Mouse (Mus musculus) midbrain, embryonic 13.5 days (tissue): ENCODE measurements around the gene Kcnj9. TPM values are rescaled to one million over a fixed set of nuclear protein-coding genes. Genes with fewer than 3 reads are reported as not detected.
A peak's percentile ranks its signal among the peaks of the same experiment; 100 is the strongest.

Experiments used
- ATAC-seq: fragments of 200-750 bp; cut with Nextera tagmentation; 2 replicates; pipeline ENCODE4 v1.8.0; 2017; ENCODE audit warnings: mild to moderate bottlenecking, moderate TSS enrichment, moderate library complexity
- H3K27ac ChIP-seq: fragments of 300-500 bp; sonication (generic); 2 replicates; pipeline ENCODE4 v1.5.1; 2015; ENCODE audit warnings: inconsistent platforms, mild to moderate bottlenecking, moderate library complexity
- H3K27me3 ChIP-seq: fragments of 300-500 bp; sonication (generic); 2 replicates; pipeline ENCODE4 v1.6.1; 2015; ENCODE audit warnings: mild to moderate bottlenecking, inconsistent platforms
- H3K36me3 ChIP-seq: fragments of 300-500 bp; sonication (generic); 2 replicates; pipeline ENCODE4 v1.6.1; 2015; ENCODE audit warnings: mild to moderate bottlenecking, inconsistent platforms
- H3K4me1 ChIP-seq: fragments of 300-500 bp; sonication (generic); replicated peaks from 2 replicates; pipeline ENCODE4 v1.6.1; 2015; ENCODE audit warnings: inconsistent platforms
- H3K4me2 ChIP-seq: fragments of 300-500 bp; sonication (generic); replicated peaks from 2 replicates; pipeline ENCODE4 v1.6.1; 2015; ENCODE audit warnings: moderate library complexity, mild to moderate bottlenecking, inconsistent platforms
- H3K4me3 ChIP-seq: fragments of 300-500 bp; sonication (generic); replicated peaks from 2 replicates; pipeline ENCODE4 v1.5.1; 2015; ENCODE audit warnings: mild to moderate bottlenecking, inconsistent platforms
- H3K9ac ChIP-seq: fragments of 300-500 bp; sonication (generic); replicated peaks from 2 replicates; pipeline ENCODE4 v1.6.1; 2015; ENCODE audit warnings: mild to moderate bottlenecking, inconsistent platforms
- H3K9me3 ChIP-seq: fragments of 300-500 bp; sonication (generic); 2 replicates; pipeline ENCODE4 v1.6.1; 2016; ENCODE audit warnings: mild to moderate bottlenecking, inconsistent platforms
- WGBS: fragments of 180-500 bp; shearing (Covaris S2); methylation state at CpG from one replicate; pipeline ENCODE4 v1.1.7; 2015; 5-methylcytosine and 5-hydroxymethylcytosine counted together
- polyA plus RNA-seq: library from polyadenylated mRNA; unstranded; fragments of >200 nt; fragmentation: Nextera tagmentation; extraction: Ambion mirVana; gene quantifications from 2 replicates; pipeline ENCODE4 v1.2.1, GENCODE M21; 2015

Kcnj9 gene
- polyA plus RNA-seq, 1 experiment from 2014 or later, result 3.6 TPM

- H3K4me1 ChIP-seq, result peaks cover 53% of the 10 kb centered on the region
- ATAC-seq, result peak; percentile 62
- peak overlapping the region; percentile 44; the same call in 1 of the 2 replicates for H3K9ac ChIP-seq
- WGBS, result 3% methylated on average over 14 of the region's 14 CpGs
- H3K27ac ChIP-seq, result peak overlapping the region; percentile 74
- no peaks in the 10 kb centered on the region for H3K27me3 ChIP-seq
- H3K36me3 ChIP-seq, result no peaks in the 10 kb centered on the region
- peak overlapping the region; percentile 33 for H3K4me3 ChIP-seq
- peak overlapping the region; percentile 63 for H3K4me2 ChIP-seq
- no peaks in the 10 kb centered on the region for H3K9me3 ChIP-seq
These were observed 19.3 kb downstream of the Kcnj9 start for GRCm38 (mm10) chr1:172309699-172310398.

DNA sequence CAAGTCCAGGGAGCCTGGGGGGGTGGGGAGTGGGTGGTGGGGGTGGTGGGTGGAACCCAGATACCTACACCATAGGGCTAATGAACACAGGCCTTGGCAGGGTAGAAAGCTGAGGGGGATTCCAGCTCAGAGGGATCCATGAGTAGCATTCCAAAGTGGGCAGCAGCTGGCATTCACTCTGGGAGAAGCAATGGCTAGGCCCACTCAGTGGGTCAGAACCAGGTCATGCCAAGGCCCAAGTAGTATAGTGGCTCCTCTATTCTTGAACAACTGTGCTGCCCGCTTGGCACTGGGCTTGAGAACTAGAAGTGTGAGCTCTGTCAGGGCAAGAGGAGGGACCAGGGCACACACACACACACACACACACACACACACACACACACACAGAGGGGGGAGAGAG is 20.7 kb downstream of the Kcnj9 start:
- no peak for ATAC-seq

GRCm38 (mm10) chr1:172307936-172308335 is 21.2 kb downstream of the Kcnj9 start:
- ATAC-seq, result no peak
- Histone ChIP-seq H3K9me3 (no peaks in the 10 kb centered on the region), H3K4me3 (no peak overlapping the region), H3K4me1 (peaks cover 39% of the 10 kb centered on the region), H3K4me2 (no peak overlapping the region), H3K9ac (no peak overlapping the region), H3K27me3 (no peaks in the 10 kb centered on the region), H3K27ac (no peak overlapping the region), H3K36me3 (no peaks in the 10 kb centered on the region)
- 57% methylated on average over 10 of the region's 10 CpGs for WGBS

More for the DNA sequence above, 20.7 kb downstream of the Kcnj9 start:
- Histone ChIP-seq H3K4me2 (no peak overlapping the region), H3K4me1 (peaks cover 39% of the 10 kb centered on the region), H3K36me3 (no peaks in the 10 kb centered on the region), H3K27ac (no peak overlapping the region), H3K27me3 (no peaks in the 10 kb centered on the region), H3K4me3 (no peak overlapping the region), H3K9ac (no peak overlapping the region), H3K9me3 (no peaks in the 10 kb centered on the region)
- 100% methylated on average over 1 of the region's 1 CpGs for WGBS

DNA sequence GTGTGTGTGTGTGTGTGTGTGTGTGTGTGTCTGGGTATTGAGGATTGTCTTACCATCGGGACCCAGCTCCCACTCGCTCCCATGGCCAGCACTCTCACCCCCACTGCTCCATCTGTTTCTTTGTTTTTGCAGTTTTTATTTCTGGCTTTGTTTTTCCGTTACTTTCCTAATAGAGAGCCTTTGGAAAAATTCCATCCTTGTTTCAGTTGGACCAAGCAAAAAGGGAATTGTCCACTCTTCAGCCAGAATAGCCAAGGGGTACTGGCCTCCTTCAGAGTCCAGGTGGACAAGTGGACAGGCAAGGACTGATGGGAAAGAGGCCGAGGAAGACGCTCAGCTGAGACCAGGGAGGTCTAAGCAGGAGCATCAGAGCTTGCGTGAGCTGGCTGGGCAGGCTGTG is 22.2 kb downstream of the Kcnj9 start:
- H3K4me1 ChIP-seq, result peaks cover 43% of the 10 kb centered on the region
- H3K9me3 ChIP-seq, result no peaks in the 10 kb centered on the region
- no peaks in the 10 kb centered on the region for H3K27me3 ChIP-seq
- no peak for ATAC-seq
- H3K4me2 ChIP-seq, result no peak overlapping the region
- WGBS, result 76% methylated on average over 6 of the region's 6 CpGs
- H3K27ac ChIP-seq, result no peak overlapping the region
- no peak overlapping the region for H3K9ac ChIP-seq
- no peaks in the 10 kb centered on the region for H3K36me3 ChIP-seq
- H3K4me3 ChIP-seq, result no peak overlapping the region

DNA sequence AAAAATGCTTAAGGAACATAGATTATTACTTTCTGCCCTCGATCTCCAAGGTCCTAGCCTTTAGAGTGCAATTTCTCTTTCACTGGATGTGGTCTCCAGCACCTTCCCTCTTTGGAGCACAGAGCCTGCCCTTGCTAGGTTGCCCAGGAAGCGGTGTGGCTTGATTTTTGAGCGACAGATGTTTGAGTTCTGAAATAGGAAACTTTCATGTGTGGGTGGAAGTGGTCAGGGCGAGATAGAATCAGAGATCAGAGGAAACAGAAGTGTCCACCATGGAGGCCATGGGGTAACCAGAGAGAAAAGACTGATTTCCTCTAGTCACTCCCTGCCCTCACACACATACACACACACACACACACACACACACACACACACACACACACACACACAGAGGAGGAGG is 22.9 kb downstream of the Kcnj9 start:
- Histone ChIP-seq H3K9ac (no peak overlapping the region), H3K27me3 (no peaks in the 10 kb centered on the region), H3K4me1 (peaks cover 43% of the 10 kb centered on the region), H3K9me3 (no peaks in the 10 kb centered on the region), H3K36me3 (no peaks in the 10 kb centered on the region), H3K4me2 (no peak overlapping the region), H3K27ac (no peak overlapping the region), H3K4me3 (no peak overlapping the region)
- ATAC-seq, result no peak
- WGBS, result 92% methylated on average over 4 of the region's 4 CpGs

DNA sequence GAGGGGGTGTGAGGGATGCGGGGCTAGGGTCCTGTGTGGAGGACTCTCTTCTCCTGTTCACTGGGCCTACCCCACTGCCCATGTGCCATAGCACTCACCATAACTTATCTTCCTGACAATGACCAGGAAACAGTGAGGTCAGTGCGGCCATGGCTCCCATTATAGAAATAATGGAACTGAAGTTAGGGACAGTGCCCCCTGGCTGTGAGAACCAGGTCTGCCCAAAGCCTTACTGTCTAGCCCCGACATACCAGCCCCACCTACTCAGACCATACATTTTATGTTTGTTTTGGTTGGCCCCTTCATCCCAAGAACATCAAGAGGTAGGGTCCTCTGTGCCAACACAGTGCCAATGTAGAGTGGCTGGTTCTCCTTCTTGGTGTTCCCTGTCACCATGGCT is 23.5 kb downstream of the Kcnj9 start:
- H3K27me3 ChIP-seq, result no peaks in the 10 kb centered on the region
- no peaks in the 10 kb centered on the region for H3K36me3 ChIP-seq
- no peak for ATAC-seq
- WGBS, result 80% methylated on average over 3 of the region's 3 CpGs
- peaks cover 44% of the 10 kb centered on the region for H3K4me1 ChIP-seq
- no peaks in the 10 kb centered on the region for H3K9me3 ChIP-seq
- no peak overlapping the region for H3K4me3 ChIP-seq
- no peak overlapping the region for H3K9ac ChIP-seq
- H3K4me2 ChIP-seq, result no peak overlapping the region
- no peak overlapping the region for H3K27ac ChIP-seq

DNA sequence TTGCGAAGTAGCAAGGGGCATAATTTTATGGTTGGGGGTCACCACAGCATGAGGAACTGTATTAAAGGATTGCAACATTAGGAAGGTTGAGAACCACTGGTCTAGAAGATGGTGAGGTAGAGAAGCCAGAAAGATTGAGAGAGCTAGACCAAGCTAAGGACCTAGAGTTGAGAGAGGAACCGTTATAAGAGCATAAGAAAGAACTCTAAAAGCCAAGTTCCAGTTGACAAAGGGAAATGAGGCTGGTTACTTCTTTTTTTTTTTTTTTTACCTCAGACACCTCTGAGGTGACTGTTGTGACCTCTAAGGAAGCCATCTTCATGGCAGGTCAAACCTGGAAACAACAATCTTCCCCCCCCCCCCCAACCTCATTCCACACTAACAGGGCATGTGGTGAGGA is 24.0 kb downstream of the Kcnj9 start:
- Histone ChIP-seq H3K36me3 (no peaks in the 10 kb centered on the region), H3K4me1 (peaks cover 43% of the 10 kb centered on the region), H3K27me3 (0 out of 2 replicates have a peak, but pooled peaks cover 2% of the 10 kb centered on the region), H3K4me2 (no peak overlapping the region), H3K9me3 (no peaks in the 10 kb centered on the region), H3K27ac (no peak overlapping the region), H3K9ac (no peak overlapping the region), H3K4me3 (no peak overlapping the region)
- 90% methylated on average over 2 of the region's 2 CpGs for WGBS
- no peak for ATAC-seq

DNA sequence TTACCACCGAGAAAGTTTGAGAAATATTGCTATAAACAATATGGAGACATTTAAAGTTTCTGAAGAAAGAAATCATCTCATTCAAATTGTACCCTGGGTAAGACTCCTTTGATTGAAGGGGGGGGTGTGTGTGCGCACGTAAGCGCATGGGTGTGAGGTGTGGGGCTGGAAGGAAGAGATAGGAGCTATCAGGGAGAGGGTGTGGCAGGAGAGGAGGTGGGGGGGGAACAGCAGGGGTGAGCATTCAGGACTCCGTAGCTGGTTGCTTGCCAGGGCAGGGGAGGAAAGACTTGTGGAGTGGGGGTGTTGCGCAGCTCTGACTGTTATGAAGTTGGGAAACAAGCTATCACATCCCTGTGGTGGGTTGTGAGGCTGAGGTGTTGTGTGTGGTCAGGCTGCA is 24.7 kb downstream of the Kcnj9 start:
- Histone ChIP-seq H3K36me3 (no peaks in the 10 kb centered on the region), H3K4me2 (no peak overlapping the region), H3K27ac (no peak overlapping the region), H3K9me3 (no peaks in the 10 kb centered on the region), H3K4me3 (no peak overlapping the region), H3K4me1 (peaks cover 36% of the 10 kb centered on the region), H3K9ac (no peak overlapping the region), H3K27me3 (0 out of 2 replicates have a peak, but pooled peaks cover 5% of the 10 kb centered on the region)
- ATAC-seq, result no peak
- 75% methylated on average over 6 of the region's 6 CpGs for WGBS

- no peak for ATAC-seq
- Histone ChIP-seq H3K36me3 (no peaks in the 10 kb centered on the region), H3K4me1 (peaks cover 37% of the 10 kb centered on the region), H3K9me3 (no peaks in the 10 kb centered on the region), H3K27ac (no peak overlapping the region), H3K9ac (no peak overlapping the region), H3K4me2 (no peak overlapping the region), H3K4me3 (no peak overlapping the region), H3K27me3 (0 out of 2 replicates have a peak, but pooled peaks cover 5% of the 10 kb centered on the region)
- WGBS, result 9% methylated on average over 6 of the region's 6 CpGs
These were observed 26.3 kb downstream of the Kcnj9 start for GRCm38 (mm10) chr1:172302851-172303250.

DNA sequence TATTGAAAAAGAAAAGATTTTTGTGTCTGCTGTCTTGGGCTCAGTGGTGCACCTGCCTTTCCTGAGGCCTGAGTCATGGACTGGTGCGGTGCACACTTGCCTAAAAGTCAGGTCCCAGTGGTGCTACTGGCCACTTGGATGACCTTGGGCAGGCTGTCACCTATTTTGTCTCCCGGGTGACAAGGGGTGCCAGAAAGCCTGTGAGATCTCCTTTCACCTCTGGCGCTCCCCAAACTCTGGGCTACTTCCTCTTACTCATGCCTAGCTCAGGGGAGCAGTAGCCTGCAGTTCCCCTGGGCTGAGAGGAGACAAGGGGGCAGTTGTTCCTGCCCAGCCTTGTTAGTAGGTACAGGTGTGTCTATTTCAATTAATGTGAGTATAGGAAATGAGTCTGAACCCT is 26.8 kb downstream of the Kcnj9 start:
- Histone ChIP-seq H3K9ac (no peak overlapping the region), H3K4me2 (no peak overlapping the region), H3K27me3 (0 out of 2 replicates have a peak, but pooled peaks cover 5% of the 10 kb centered on the region), H3K36me3 (no peaks in the 10 kb centered on the region), H3K27ac (no peak overlapping the region), H3K4me1 (peaks cover 42% of the 10 kb centered on the region), H3K4me3 (no peak overlapping the region), H3K9me3 (no peaks in the 10 kb centered on the region)
- WGBS, result 61% methylated on average over 3 of the region's 3 CpGs
- ATAC-seq, result no peak

- 43% methylated on average over 12 of the region's 12 CpGs for WGBS
- ATAC-seq, result 0 out of 2 replicates have a peak, but pooled peaks have one; percentile 51
- Histone ChIP-seq H3K9ac (no peak overlapping the region), H3K4me2 (no peak overlapping the region), H3K36me3 (no peaks in the 10 kb centered on the region), H3K4me1 (peaks cover 51% of the 10 kb centered on the region), H3K9me3 (no peaks in the 10 kb centered on the region), H3K27me3 (peaks cover 5% of the 10 kb centered on the region; the same call in 1 of the 2 replicates), H3K4me3 (no peak overlapping the region), H3K27ac (no peak overlapping the region)
These were observed 27.9 kb downstream of the Kcnj9 start for GRCm38 (mm10) chr1:172301180-172301579.

GRCm38 (mm10) chr1:172300247-172300646 is 28.9 kb downstream of the Kcnj9 start:
- no peaks in the 10 kb centered on the region for H3K9me3 ChIP-seq
- H3K36me3 ChIP-seq, result no peaks in the 10 kb centered on the region
- no peak overlapping the region for H3K4me3 ChIP-seq
- H3K27me3 ChIP-seq, result peaks cover 5% of the 10 kb centered on the region; the same call in 1 of the 2 replicates
- no peak overlapping the region for H3K4me2 ChIP-seq
- WGBS, result 60% methylated on average over 5 of the region's 5 CpGs
- no peak for ATAC-seq
- peaks cover 60% of the 10 kb centered on the region for H3K4me1 ChIP-seq
- no peak overlapping the region for H3K9ac ChIP-seq
- H3K27ac ChIP-seq, result peak overlapping the region; percentile 49; the same call in 1 of the 2 replicates

DNA sequence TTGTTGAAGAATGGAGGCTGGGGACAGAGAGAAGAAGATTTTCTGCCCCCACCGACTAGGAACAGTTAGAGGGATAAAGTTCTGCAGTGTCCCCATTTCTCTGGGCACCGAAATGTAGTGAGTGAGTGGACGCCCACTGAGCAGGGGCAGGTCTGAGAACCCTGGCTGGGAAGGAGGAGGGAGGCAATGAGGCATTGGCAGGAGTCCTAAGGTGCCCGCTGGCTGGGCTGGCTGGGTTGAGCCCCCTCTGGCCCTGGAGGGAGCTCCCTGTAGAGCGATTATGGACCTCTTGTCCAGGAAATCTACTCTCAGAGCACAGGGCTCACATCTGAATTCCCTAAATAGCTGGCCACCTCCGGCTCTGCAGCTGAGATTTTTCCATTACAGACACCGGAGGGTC is 29.6 kb downstream of the Kcnj9 start:
- Histone ChIP-seq H3K27ac (no peak overlapping the region), H3K9ac (no peak overlapping the region), H3K36me3 (no peaks in the 10 kb centered on the region), H3K4me1 (peaks cover 67% of the 10 kb centered on the region), H3K9me3 (no peaks in the 10 kb centered on the region), H3K4me3 (no peak overlapping the region), H3K27me3 (peaks cover 5% of the 10 kb centered on the region; the same call in 1 of the 2 replicates), H3K4me2 (no peak overlapping the region)
- no peak for ATAC-seq
- 66% methylated on average over 7 of the region's 7 CpGs for WGBS
